Mouse (Mus musculus): Measurements from ENCODE around the gene Xrcc5. TPM values are rescaled to one million over a fixed set of nuclear protein-coding genes. Genes with fewer than 3 reads are reported as not detected.

The Xrcc5 gene
- 14.0 and 14.3 TPM in 2 replicates for polyA plus RNA-seq (2015; fragmentation: Nextera tagmentation; extraction: Ambion mirVana)

- Histone ChIP-seq H3K9ac (ENCODE audit: low read depth, low read length) (peak within 1 kb of the TSS; percentile 38), H3K4me2 (replicated peaks; ENCODE audit: low read depth) (peak within 1 kb of the TSS; percentile 80), H3K36me3 (ENCODE audit: control insufficient read depth, insufficient read depth) (peaks cover 6% of the 10 kb centered on the region; the same call in 1 of the 2 replicates), H3K4me1 (replicated peaks; ENCODE audit: control insufficient read depth, insufficient read depth, low read length) (no peaks in the 10 kb centered on the region), H3K4me3 (ENCODE audit: low read depth, low read length) (peak within 1 kb of the TSS; percentile 68), H3K27ac (ENCODE audit: low read depth, low read length) (peak within 1 kb of the TSS; percentile 63; the same call in 1 of the 2 replicates), H3K9me3 (ENCODE audit: control insufficient read depth) (no peaks in the 10 kb centered on the region), H3K27me3 (replicated peaks; ENCODE audit: control insufficient read depth, insufficient read depth, low read length) (no peaks in the 10 kb centered on the region)
- no peak for TF ChIP-seq CTCF (IDR thresholded peaks at IDR 0.05; ENCODE audit: low read depth)
- peak; percentile 95 for ATAC-seq
- WGBS: 0% methylated on average over 21 of the region's 21 CpGs
Observed at GRCm38 (mm10) chr1:72307317-72307798, at the start of gene Xrcc5. Gene Xrcc5, plus strand, starts transcription at chr1:72307421.

DNA sequence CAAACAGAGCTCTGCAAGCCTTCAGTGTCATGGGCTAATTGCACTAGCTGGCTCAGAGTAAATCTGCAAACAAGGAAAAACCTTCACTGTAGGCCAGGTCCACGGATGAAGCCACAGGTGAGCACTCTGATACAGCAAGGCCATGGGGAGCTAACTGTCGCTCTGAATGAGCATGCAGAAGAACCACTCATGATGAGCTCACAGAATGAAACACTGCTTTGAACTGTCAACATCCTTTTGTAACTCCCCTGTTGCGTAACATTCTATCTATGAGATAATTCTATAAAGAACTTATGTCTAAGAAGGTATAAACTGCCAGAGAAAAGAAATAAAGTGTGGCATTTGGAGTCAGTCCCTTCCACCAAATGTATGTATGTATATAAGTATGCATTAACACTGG lies 44.1 kb upstream of the Xrcc5 start:
- Histone ChIP-seq H3K9me3 (ENCODE audit: control insufficient read depth) (no peaks in the 10 kb centered on the region), H3K4me2 (replicated peaks; ENCODE audit: low read depth) (no peak overlapping the region), H3K27me3 (replicated peaks; ENCODE audit: control insufficient read depth, insufficient read depth, low read length) (no peaks in the 10 kb centered on the region), H3K4me3 (ENCODE audit: low read depth, low read length) (no peak overlapping the region), H3K9ac (ENCODE audit: low read depth, low read length) (no peak overlapping the region), H3K27ac (ENCODE audit: low read depth, low read length) (no peak overlapping the region), H3K4me1 (replicated peaks; ENCODE audit: control insufficient read depth, insufficient read depth, low read length) (no peaks in the 10 kb centered on the region), H3K36me3 (ENCODE audit: control insufficient read depth, insufficient read depth) (peaks cover 18% of the 10 kb centered on the region; the same call in 1 of the 2 replicates)
- TF ChIP-seq CTCF (IDR thresholded peaks at IDR 0.05; ENCODE audit: low read depth): no peak
- 80% methylated on average over 3 of the region's 3 CpGs for WGBS
- no peak for ATAC-seq

- no peak overlapping the region for H3K9ac ChIP-seq (ENCODE audit: low read depth, low read length)
- peaks cover 33% of the 10 kb centered on the region for H3K36me3 ChIP-seq (ENCODE audit: control insufficient read depth, insufficient read depth)
- no peaks in the 10 kb centered on the region for H3K9me3 ChIP-seq (ENCODE audit: control insufficient read depth)
- 89% methylated on average over 3 of the region's 3 CpGs for WGBS
- no peaks in the 10 kb centered on the region for H3K27me3 ChIP-seq (replicated peaks; ENCODE audit: control insufficient read depth, insufficient read depth, low read length)
- H3K4me2 ChIP-seq (replicated peaks; ENCODE audit: low read depth): no peak overlapping the region
- no peaks in the 10 kb centered on the region for H3K4me1 ChIP-seq (replicated peaks; ENCODE audit: control insufficient read depth, insufficient read depth, low read length)
- H3K27ac ChIP-seq (ENCODE audit: low read depth, low read length): no peak overlapping the region
- no peak for TF ChIP-seq CTCF (IDR thresholded peaks at IDR 0.05; ENCODE audit: low read depth)
- H3K4me3 ChIP-seq (ENCODE audit: low read depth, low read length): no peak overlapping the region
- no peak for ATAC-seq
Observed at GRCm38 (mm10) chr1:72278085-72278484, 29.1 kb upstream of the Xrcc5 start.

- Histone ChIP-seq H3K36me3 (ENCODE audit: control insufficient read depth, insufficient read depth) (no peaks in the 10 kb centered on the region), H3K4me3 (ENCODE audit: low read depth, low read length) (no peak overlapping the region), H3K4me2 (replicated peaks; ENCODE audit: low read depth) (0 out of 2 replicates have a peak overlapping the region, but pooled peaks have one; percentile 7), H3K27me3 (replicated peaks; ENCODE audit: control insufficient read depth, insufficient read depth, low read length) (no peaks in the 10 kb centered on the region), H3K9ac (ENCODE audit: low read depth, low read length) (no peak overlapping the region), H3K4me1 (replicated peaks; ENCODE audit: control insufficient read depth, insufficient read depth, low read length) (0 out of 2 replicates have a peak, but pooled peaks cover 7% of the 10 kb centered on the region), H3K9me3 (ENCODE audit: control insufficient read depth) (no peaks in the 10 kb centered on the region), H3K27ac (ENCODE audit: low read depth, low read length) (peak overlapping the region; percentile 5; the same call in 1 of the 2 replicates)
- 38% methylated on average over 1 of the region's 1 CpGs for WGBS
- peak; percentile 41 for ATAC-seq
- TF ChIP-seq CTCF (IDR thresholded peaks at IDR 0.05; ENCODE audit: low read depth): no peak
Observed at GRCm38 (mm10) chr1:72282604-72283003, 24.6 kb upstream of the Xrcc5 start.

GRCm38 (mm10) chr1:72283992-72284485 lies 23.2 kb upstream of the Xrcc5 start, which contains the start of the genes Pecr and Tmem169:
Gene Pecr, minus strand, starts transcription at chr1:72284314.
Gene Tmem169, plus strand, starts transcription at chr1:72284369.
- Histone ChIP-seq H3K27me3 (replicated peaks; ENCODE audit: control insufficient read depth, insufficient read depth, low read length) (no peaks in the 10 kb centered on the region), H3K9ac (ENCODE audit: low read depth, low read length) (peak within 1 kb of the TSS; percentile 48; the same call in 1 of the 2 replicates), H3K4me2 (replicated peaks; ENCODE audit: low read depth) (peak within 1 kb of the TSS; percentile 78), H3K36me3 (ENCODE audit: control insufficient read depth, insufficient read depth) (no peaks in the 10 kb centered on the region), H3K4me1 (replicated peaks; ENCODE audit: control insufficient read depth, insufficient read depth, low read length) (peaks cover 8% of the 10 kb centered on the region; the same call in 1 of the 2 replicates), H3K27ac (ENCODE audit: low read depth, low read length) (peak within 1 kb of the TSS; percentile 54), H3K9me3 (ENCODE audit: control insufficient read depth) (no peaks in the 10 kb centered on the region), H3K4me3 (ENCODE audit: low read depth, low read length) (peak within 1 kb of the TSS; percentile 49)
- peak; percentile 50 for TF ChIP-seq CTCF (IDR thresholded peaks at IDR 0.05; ENCODE audit: low read depth)
- 0% methylated on average over 30 of the region's 30 CpGs for WGBS
- ATAC-seq: peak; percentile 98

DNA sequence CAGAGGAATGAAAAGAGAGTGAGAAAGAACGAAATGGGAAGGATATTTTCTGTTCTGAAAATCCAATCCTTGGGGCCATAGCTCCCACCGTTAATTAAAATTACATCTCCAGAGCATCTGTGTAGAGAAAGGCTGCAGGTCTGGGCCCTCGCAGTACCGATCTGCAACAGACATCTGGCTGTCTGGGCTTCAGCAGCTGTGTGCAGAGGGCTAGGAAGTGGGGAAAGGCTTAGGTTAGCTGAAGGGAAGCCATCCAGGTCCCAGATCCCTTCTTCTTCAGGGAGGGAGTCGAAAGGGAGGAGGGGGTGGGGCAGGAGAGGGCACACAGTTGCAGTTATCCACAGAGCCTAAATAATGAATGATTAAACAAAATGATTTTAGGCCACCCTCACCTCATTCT lies 22.7 kb upstream of the Xrcc5 start:
- no peak overlapping the region for H3K9ac ChIP-seq (ENCODE audit: low read depth, low read length)
- ATAC-seq: no peak
- H3K36me3 ChIP-seq (ENCODE audit: control insufficient read depth, insufficient read depth): no peaks in the 10 kb centered on the region
- peaks cover 8% of the 10 kb centered on the region; the same call in 1 of the 2 replicates for H3K4me1 ChIP-seq (replicated peaks; ENCODE audit: control insufficient read depth, insufficient read depth, low read length)
- H3K27me3 ChIP-seq (replicated peaks; ENCODE audit: control insufficient read depth, insufficient read depth, low read length): no peaks in the 10 kb centered on the region
- no peak for TF ChIP-seq CTCF (IDR thresholded peaks at IDR 0.05; ENCODE audit: low read depth)
- WGBS: 6% methylated on average over 5 of the region's 5 CpGs
- peak overlapping the region; percentile 78 for H3K4me2 ChIP-seq (replicated peaks; ENCODE audit: low read depth)
- H3K27ac ChIP-seq (ENCODE audit: low read depth, low read length): no peak overlapping the region
- peak overlapping the region; percentile 49 for H3K4me3 ChIP-seq (ENCODE audit: low read depth, low read length)
- no peaks in the 10 kb centered on the region for H3K9me3 ChIP-seq (ENCODE audit: control insufficient read depth)

Data from intestine, postnatal 0 days (tissue).